Mouse (Mus musculus) brain, adult 10 weeks (tissue): ENCODE data around the gene Orc4. TPM values are rescaled to one million over a fixed set of nuclear protein-coding genes. Genes with fewer than 3 reads are reported as not detected.

Source experiments
- polyA plus RNA-seq: library from polyadenylated mRNA; stranded (reverse); fragments of 350-450 nt; fragmentation: Illumina TruSeq; extraction: RNeasy Lipid Tissue Mini Kit (QIAGEN cat#74804); gene quantifications from one replicate; pipeline ENCODE4 v1.2.3, GENCODE M21; 2015; ENCODE audit warnings: low read depth, low replicate concordance

The Orc4 gene
- 101 TPM for polyA plus RNA-seq

GRCm38 (mm10) chr2:48950252-48950315 lies at the start of gene Orc4:
Gene Orc4, minus strand, starts transcription at chr2:48950277.

GRCm38 (mm10) chr2:48948841-48949584 lies 1.1 kb downstream of the Orc4 start, which contains the start of gene Mbd5:
Gene Mbd5, plus strand, starts transcription at chr2:48949508.

Other genes with a start within 250 kb of the Orc4 start
- gene Acvr2a, start 136.2 kb downstream of the Orc4 start, polyA plus RNA-seq = 21.3 TPM
- 44.4 TPM for gene Mbd5, start 769 bp downstream of the Orc4 start, polyA plus RNA-seq